Mouse (Mus musculus) kidney, adult 2 months (tissue): ENCODE measurements at regions not wholly inside any gene's neighbourhood (a gene's known extent, or its start where the extent isn't known, plus 50 kb on each side); places are given as distances from the start of the nearest gene placed in this dataset.

ENCODE experiments used
- CTCF ChIP-seq: fragments of 200-500 bp; conservative IDR thresholded peaks from 2 replicates; pipeline ENCODE4 v1.5.1; 2011; ENCODE audit warnings: low read depth, mild to moderate bottlenecking, control low read depth, low read length, moderate library complexity, mixed read lengths; ENCODE audit not compliant: insufficient read depth, insufficient read length
- POLR2A ChIP-seq: fragments of 200-500 bp; IDR thresholded peaks from one replicate; pipeline ENCODE4 v1.6.1; 2011; ENCODE audit warnings: low read depth, low read length, control low read depth

- TF ChIP-seq POLR2A, result no peak
- no peak for TF ChIP-seq CTCF
These were observed 245.9 kb downstream of the Ttc32 start for GRCm38 (mm10) chr12:9275697-9276096.
